In genomic region chrX:77796238-77796835, GRCm38 (mm10) we compare ENCODE assay signal across 8 mouse cellular contexts. TPM values are rescaled to one million over a fixed set of nuclear protein-coding genes. Genes with fewer than 3 reads are reported as not detected.
DNase-seq lines count a peak whose midpoint lies in the region; ATAC-seq lines count a peak whose summit lies in the region.

Prkx (minus strand) TSS chrX:77796278.

- ATAC-seq in common myeloid progenitor, adult 5-6 weeks (replicated peaks; ENCODE audit: low read depth, poor library complexity, severe bottlenecking): peak; percentile 62
- ATAC-seq in heart, embryonic 13.5 days (ENCODE audit: extremely low read depth, insufficient number of reproducible peaks, low FRiP score, low TSS enrichment): peak; percentile 45; the same call in 1 of the 2 replicates
- peak; percentile 82 for ATAC-seq in kidney, embryonic 15.5 days (replicated peaks; ENCODE audit: low FRiP score)

- peak within 1 kb of the TSS; percentile 72 for H3K4me2 ChIP-seq in heart, embryonic 13.5 days
- H3K4me2 ChIP-seq in kidney, embryonic 15.5 days: peak within 1 kb of the TSS; percentile 63

- no peaks in the 10 kb centered on the region for H3K36me3 ChIP-seq in heart, embryonic 13.5 days
- H3K36me3 ChIP-seq in kidney, embryonic 15.5 days: no peaks in the 10 kb centered on the region

- no peaks in the 10 kb centered on the region for H3K9me3 ChIP-seq in heart, embryonic 13.5 days
- no peaks in the 10 kb centered on the region for H3K9me3 ChIP-seq in kidney, embryonic 15.5 days (replicated peaks)

- WGBS in heart, embryonic 13.5 days: 14% methylated on average over 17 of the region's 19 CpGs
- 24% methylated on average over 18 of the region's 19 CpGs for WGBS in kidney, embryonic 15.5 days

- peak within 1 kb of the TSS; percentile 69 for H3K27ac ChIP-seq in heart, embryonic 13.5 days (replicated peaks)
- H3K27ac ChIP-seq in kidney, embryonic 15.5 days: peak within 1 kb of the TSS; percentile 92

- H3K27me3 ChIP-seq in heart, embryonic 13.5 days (replicated peaks): no peaks in the 10 kb centered on the region
- H3K27me3 ChIP-seq in kidney, embryonic 15.5 days: no peaks in the 10 kb centered on the region

- peak; percentile 51 to 62 for DNase-seq in urinary bladder, adult 18-20 months (ENCODE audit: low spot score in 2 of 2)
- DNase-seq in urinary bladder, postnatal 10 days (ENCODE audit: low spot score): no peak
- DNase-seq in lung, postnatal 36 days: peak; percentile 49
- peak; percentile 29 for DNase-seq in skeletal muscle tissue, adult 2 months (ENCODE audit: low read depth, low spot score)
- no peak for DNase-seq in cerebellum, adult 11-12 months

- H3K9ac ChIP-seq in heart, embryonic 13.5 days: peak within 1 kb of the TSS; percentile 80
- peak within 1 kb of the TSS; percentile 55 for H3K9ac ChIP-seq in kidney, embryonic 15.5 days

- peaks cover 7% of the 10 kb centered on the region for H3K4me1 ChIP-seq in heart, embryonic 13.5 days
- no peaks in the 10 kb centered on the region for H3K4me1 ChIP-seq in kidney, embryonic 15.5 days

- H3K4me3 ChIP-seq in heart, embryonic 13.5 days: peak within 1 kb of the TSS; percentile 67
- H3K4me3 ChIP-seq in kidney, embryonic 15.5 days (replicated peaks): peak within 1 kb of the TSS; percentile 64

RNA-seq across cellular contexts. Expression of gene Prkx, which starts in this region (rescaled TPM):
- 9.8 and 12.5 TPM in 2 replicates for total RNA-seq in common myeloid progenitor, adult 5-6 weeks (2017)
- 10.3 and 10.9 TPM in 2 replicates for polyA plus RNA-seq in heart, embryonic 13.5 days (2015; fragmentation: Nextera tagmentation; extraction: Ambion mirVana)
- polyA plus RNA-seq in kidney, embryonic 15.5 days (2015; fragmentation: Nextera tagmentation; extraction: Ambion mirVana): 14.8 and 15.3 TPM in 2 replicates

Comparison
In these comparisons a context has a peak if more than half of its experiments do, and no peak if none do; other contexts are left out.
1. DNase-seq: peak in urinary bladder, adult 18-20 months (2 of 2), lung, postnatal 36 days (single experiment) and skeletal muscle tissue, adult 2 months (single experiment); none in urinary bladder, postnatal 10 days (single experiment) and cerebellum, adult 11-12 months (single experiment).
2. Peak in every context shown above with its lines, with median percentiles within 50 percentile points of each other: ATAC-seq.